Mouse (Mus musculus) embryo, embryonic 11 days (tissue): Measurements from ENCODE around the gene Msi2.

Source experiments
- DNase-seq: peaks from one replicate; pipeline ENCODE4 v3.0.0-alpha.2; 2015

Msi2 gene

GRCm38 (mm10) chr11:88470599-88470998, 247.7 kb downstream of the Msi2 start:
- no peak for DNase-seq

DNA sequence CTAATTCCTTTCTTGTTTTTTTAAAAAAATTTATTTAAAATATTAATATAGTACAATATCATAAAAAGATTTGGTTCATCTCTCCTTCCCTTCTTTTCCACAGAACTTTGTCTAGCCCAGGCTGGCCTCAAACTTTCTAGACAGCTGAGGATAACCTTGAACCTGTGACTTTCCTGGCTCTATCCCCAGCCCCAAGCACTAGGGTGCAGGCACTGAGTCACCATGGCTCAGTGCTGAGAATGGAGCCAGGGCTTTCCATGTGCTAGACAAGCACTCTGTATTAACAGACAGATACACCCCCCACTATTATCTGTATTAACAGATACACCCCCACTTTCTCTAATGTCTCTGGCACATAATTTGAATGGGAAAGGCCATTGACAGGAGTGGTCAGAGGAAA, 249.3 kb downstream of the Msi2 start:
- no peak for DNase-seq

- peak; percentile 62 for DNase-seq
Measured at GRCm38 (mm10) chr11:88467498-88468245, 250.6 kb downstream of the Msi2 start.

DNA sequence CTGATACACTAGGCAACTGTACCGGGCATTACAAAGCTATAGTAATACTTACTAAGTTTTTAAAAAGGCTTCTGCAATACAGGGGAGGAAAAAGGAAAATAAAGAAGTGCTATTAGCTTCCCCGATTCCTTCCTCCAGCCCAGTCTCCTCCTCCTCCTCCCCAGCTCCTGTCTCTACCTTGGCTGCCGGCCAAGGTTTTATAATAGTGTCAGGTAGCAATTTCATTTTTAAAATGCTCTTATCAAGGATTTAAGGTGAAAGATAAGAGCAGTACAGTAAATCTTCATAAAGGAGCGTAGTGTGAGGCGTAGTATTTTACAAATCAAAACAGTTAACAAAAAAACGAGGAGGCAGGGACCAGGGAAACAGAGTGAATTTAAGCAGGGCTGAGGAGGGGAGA, 254.4 kb downstream of the Msi2 start:
- DNase-seq, result no peak

DNA sequence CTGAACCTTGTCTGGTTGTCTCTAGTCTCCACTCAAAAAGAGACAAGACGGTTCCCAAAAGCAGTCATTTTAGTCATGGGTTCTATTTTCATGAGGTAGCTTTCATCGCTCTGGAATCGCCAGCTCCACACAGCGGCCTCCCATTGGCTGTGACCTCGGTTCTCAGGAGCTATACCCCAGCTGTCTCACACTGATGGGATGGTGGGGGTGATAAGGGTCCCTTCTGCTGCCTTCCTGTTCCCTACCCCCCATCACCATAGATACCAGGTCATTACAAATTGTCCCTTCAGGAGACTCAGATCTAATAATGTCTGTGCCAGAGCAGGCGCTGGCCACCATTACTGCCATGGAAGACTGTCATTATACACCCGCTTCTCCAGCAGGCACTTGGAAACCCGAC, 255.5 kb downstream of the Msi2 start:
- no peak for DNase-seq

DNA sequence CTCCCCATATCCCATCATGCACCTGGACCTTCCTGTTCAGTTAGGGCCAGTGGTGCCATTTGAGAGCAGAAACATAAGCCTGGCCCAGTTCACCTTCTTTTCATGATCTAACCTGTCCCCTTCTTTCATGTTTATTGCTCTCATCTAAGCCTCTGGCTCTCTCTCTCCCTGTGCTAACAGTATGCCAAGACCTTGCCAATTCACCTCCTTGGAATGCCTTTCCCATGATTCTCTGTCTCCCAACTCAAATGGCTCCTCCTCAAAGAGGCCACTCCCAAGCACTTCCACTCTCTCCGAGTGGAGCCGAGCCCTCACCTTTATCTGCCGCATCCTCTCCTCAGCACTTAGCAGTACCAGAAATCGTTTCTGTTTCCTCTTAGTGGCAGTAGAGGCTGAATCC, 256.7 kb downstream of the Msi2 start:
- no peak for DNase-seq

DNA sequence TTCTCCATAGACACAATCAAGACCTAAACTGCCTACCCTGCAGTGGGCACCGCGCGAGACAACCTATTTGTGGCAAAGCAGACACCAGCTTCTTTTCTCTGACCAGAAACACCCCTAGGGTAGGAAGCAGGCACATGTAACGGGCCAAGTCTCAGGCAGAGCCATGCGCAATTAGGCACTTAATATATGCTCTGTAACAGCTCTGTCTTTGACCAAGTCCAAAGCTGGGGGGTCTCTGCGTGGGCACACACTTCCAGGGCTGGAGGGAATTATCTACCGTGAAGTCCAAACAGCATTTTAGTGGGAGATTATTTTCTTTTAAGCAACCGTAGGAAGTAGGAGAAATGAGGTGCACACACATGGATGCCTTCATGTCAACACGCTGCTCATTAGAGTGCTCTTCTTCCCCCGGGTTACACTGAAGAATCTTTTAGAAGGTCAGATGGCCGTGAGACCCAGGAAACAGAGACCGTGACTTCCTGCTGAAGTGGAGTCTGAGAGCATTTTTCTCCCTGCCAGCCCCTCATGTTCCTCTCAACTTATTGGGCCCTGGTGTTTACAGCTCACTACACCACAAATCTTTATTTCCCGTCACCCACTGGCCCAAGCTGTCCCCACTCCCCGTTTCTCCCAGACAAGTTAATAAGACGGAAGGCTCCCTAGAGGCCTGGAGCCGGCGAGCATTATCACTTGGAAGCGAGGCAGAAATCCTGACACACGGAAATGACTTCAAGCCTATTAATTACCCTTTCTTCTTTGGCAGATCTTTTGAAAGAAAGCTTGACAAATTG, 258.2 kb downstream of the Msi2 start:
- peak; percentile 77 for DNase-seq

- no peak for DNase-seq
Measured at GRCm38 (mm10) chr11:88457241-88457738, 261.0 kb downstream of the Msi2 start.

DNA sequence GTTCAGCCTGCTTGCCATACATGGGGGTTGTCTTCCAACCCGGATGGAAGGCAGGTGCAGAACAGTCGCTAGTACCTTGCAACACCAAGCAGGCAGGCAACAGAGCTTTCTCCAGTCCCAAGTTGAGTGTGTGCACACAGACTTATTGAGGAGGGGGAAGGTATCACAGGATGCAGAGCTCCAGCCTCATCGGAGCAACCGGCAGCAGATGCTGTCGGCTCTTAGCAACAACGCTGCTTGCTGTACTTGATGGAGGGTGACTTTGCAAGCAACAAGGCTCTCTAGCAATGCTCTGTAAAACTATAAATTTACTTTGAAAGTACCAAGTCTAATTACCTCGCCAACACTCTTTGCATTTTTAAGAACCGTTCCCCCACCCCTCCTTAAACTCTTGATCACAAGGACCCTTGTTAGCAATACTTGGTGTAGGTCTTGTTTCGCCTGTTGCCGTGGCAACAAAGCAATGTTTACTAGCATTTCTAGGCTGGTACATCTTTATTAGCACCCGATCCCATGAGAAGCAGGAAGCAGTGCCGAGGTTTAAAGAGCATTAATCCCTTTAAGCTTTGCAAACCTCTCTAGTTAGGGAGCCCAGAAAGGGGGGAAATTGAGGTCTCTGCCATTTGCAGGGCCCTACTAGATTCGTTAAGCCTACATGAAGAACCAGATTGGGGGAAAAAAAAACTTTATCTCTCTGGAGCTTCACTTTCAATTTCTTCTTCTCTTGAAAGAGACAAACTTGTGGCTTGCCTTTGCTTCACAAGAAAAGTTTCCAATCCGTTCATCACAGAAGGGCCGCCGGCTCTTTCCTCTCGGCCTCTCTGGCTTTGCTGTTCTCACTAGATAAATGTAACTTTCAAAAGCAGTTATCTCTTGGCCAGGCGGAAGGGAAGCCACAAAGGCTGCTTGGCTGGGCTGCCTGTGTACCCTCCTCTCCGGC, 263.2 kb downstream of the Msi2 start:
- DNase-seq, result peak; percentile 73

GRCm38 (mm10) chr11:88449180-88449579, 269.1 kb downstream of the Msi2 start:
- DNase-seq, result no peak

- no peak for DNase-seq
Measured at GRCm38 (mm10) chr11:88448571-88448970, 269.7 kb downstream of the Msi2 start.

- peak; percentile 47 for DNase-seq
Measured at GRCm38 (mm10) chr11:88447350-88447749, 271.0 kb downstream of the Msi2 start.

- no peak for DNase-seq
Measured at GRCm38 (mm10) chr11:88443905-88444304, 274.4 kb downstream of the Msi2 start.

DNA sequence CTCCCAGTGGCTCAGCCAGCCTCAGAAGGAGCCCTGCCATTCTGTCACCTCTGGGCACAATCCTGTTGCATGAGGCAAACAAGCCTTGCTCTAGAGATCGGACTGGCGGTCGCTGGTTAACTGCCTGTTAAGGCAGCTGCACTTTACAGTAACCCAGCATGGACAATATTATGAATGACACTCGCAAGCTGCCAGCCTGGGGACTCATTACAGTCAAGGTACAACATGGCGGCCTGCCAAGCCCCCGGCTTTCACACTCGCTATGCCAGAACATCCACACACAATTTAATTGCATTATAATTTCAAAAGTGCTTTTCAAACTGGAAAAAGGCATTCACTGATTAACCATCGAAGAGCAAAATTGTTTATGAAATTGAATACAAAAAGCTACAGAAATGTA, 275.0 kb downstream of the Msi2 start:
- DNase-seq, result no peak

DNA sequence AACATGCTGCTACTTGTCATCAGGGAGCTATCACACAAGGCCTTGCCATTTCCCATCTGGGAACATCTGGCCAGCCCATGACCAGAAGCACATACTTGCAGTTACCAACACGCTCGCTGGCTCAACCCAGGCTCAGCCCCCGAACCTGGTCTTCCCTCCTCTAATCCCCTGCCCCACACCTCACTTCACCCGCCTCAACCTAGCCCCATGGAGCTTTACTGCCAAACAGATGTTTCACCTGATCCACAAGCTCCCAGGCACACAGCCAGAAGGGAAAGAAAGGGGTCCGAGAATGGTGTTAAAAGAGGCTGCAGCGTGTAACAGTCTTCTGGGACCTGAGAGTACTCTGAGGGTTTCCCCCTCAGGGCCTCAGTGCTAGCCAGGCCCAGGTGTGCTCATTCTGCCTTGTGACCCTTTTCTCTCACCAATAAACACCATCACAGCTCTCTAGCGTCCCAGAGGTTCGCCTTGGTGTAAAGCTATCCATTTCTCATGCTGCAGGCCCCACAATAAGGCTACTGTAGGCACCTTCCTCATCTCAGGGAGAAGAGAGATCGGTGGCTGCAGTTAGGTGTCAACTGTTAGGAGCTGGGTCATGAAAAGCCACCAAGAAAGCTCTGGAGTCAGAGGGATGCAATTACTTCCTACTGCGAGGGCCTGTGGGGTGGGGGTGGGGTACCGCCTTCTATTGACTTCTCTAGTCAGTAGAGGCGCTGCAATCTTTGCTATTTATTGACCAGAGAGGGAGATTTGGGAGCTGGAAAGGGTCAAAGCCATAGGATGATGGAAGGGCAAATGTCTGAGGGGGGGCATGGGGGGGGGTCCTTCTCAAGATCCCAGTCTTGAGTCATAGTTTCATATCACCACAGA, 276.2 kb downstream of the Msi2 start:
- DNase-seq, result no peak

GRCm38 (mm10) chr11:88438659-88439058, 279.7 kb downstream of the Msi2 start:
- DNase-seq, result no peak

- no peak for DNase-seq
Measured at GRCm38 (mm10) chr11:88436596-88436995, 281.7 kb downstream of the Msi2 start.

DNA sequence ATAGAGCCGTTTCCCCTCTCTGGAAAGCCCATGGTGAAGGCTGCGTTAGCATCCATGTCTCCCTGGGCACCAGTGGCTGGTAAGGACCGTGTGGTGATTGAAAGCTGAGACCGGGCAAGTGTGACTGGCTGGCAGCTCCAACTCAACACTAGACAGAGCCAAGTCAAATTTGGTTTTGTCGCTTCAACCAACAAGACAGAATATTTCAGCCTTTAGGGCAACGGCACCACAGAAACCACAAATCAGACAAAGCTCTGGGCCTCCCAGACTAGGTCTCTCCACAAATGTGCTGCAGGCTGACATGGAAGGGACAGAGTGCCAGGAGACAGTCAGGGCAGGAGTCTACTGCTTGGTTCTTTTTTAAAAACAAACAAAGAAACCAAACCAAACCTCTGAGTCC, 282.8 kb downstream of the Msi2 start:
- DNase-seq, result no peak

- no peak for DNase-seq
Measured at GRCm38 (mm10) chr11:88431363-88432269, 286.7 kb downstream of the Msi2 start.

GRCm38 (mm10) chr11:88430292-88430691, 288.0 kb downstream of the Msi2 start:
- DNase-seq, result no peak

- no peak for DNase-seq
Measured at GRCm38 (mm10) chr11:88429680-88430079, 288.6 kb downstream of the Msi2 start.
